Mouse (Mus musculus) cortical plate, adult 2 months (tissue): ENCODE data around the gene Hes7. TPM values are rescaled to one million over a fixed set of nuclear protein-coding genes. Genes with fewer than 3 reads are reported as not detected.

Source experiments
- H3K27ac ChIP-seq: fragments of 200-500 bp; 2 replicates; pipeline ENCODE4 v1.5.1; 2012; ENCODE audit warnings: low read length, control low read depth, inconsistent platforms; ENCODE audit not compliant: insufficient read depth
- H3K4me1 ChIP-seq: fragments of 200-500 bp; 2 replicates; pipeline ENCODE4 v1.6.1; 2011; ENCODE audit warnings: low read length; ENCODE audit not compliant: control insufficient read depth, insufficient read depth
- H3K4me3 ChIP-seq: fragments of 200-500 bp; 2 replicates; pipeline ENCODE4 v1.5.1; 2011; ENCODE audit warnings: mild to moderate bottlenecking, low read length, control low read depth; ENCODE audit not compliant: insufficient read depth
- CTCF ChIP-seq: fragments of 200-500 bp; IDR thresholded peaks from 2 replicates; pipeline ENCODE4 v1.5.1; 2011; ENCODE audit warnings: mild to moderate bottlenecking, control low read depth, low read length; ENCODE audit not compliant: insufficient read depth; ENCODE audit errors: extremely low read depth
- POLR2A ChIP-seq: fragments of 200-500 bp; IDR thresholded peaks from 2 replicates; pipeline ENCODE4 v1.6.1; 2011; ENCODE audit warnings: mild to moderate bottlenecking, low read length, control low read depth; ENCODE audit not compliant: insufficient read depth; ENCODE audit errors: extremely low read depth
- polyA plus RNA-seq: library from polyadenylated mRNA; depleted of rRNA; stranded (reverse); fragments of >200 nt; gene quantifications from 2 replicates; pipeline ENCODE4 v1.2.3, GENCODE M21; 2012

The Hes7 gene
- polyA plus RNA-seq, 1 experiment, result 0.50 TPM

DNA sequence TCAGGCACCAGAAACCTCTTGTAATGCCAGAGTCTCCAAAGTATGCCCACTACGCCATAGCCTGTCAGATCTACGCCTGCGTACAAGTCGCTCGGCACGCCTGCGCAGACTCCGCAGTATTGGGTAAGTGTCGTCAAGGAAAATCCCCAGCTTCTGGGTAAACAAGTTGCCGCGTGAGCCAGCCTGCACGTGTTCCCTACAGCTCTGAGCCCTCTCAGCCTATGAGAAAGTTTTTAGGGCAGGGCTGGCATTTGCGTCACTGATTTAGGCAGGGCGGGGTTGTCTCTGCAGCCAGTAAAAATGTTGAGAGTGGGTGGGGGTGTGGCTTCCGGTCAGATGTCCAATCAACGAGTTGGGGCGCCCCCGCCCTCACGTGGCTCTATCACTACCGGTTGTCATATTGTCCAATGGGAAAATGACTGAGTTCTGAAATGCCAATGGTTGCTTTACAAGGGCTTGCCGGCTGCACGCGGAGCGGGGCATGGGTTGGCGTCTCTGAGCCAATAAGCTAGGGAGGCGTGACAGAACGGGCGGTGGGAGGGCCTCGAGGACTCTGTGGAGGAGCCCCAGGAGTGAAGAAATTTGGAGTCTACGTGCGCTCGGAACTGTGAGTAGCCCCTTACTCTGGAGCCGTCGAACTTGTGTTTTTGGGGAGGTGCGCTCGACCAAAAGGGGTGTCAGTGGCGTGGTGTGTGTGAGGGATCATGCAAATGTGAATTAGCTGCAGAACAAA is 25.3 kb upstream of the Hes7 start, which contains the start of gene Per1:
Gene Per1, plus strand, starts transcription at position 521 of the 733 bp plus-strand sequence.
- peak; percentile 98 for TF ChIP-seq POLR2A
- no peak for TF ChIP-seq CTCF
- H3K4me3 ChIP-seq, result peak within 1 kb of the TSS; percentile 68
- H3K4me1 ChIP-seq, result peaks cover 2% of the 10 kb centered on the region; the same call in 1 of the 2 replicates
- peak within 1 kb of the TSS; percentile 98 for H3K27ac ChIP-seq

GRCm38 (mm10) chr11:69095511-69096231 is 24.5 kb upstream of the Hes7 start:
- H3K4me1 ChIP-seq, result peaks cover 2% of the 10 kb centered on the region
- peak overlapping the region; percentile 68 for H3K4me3 ChIP-seq

DNA sequence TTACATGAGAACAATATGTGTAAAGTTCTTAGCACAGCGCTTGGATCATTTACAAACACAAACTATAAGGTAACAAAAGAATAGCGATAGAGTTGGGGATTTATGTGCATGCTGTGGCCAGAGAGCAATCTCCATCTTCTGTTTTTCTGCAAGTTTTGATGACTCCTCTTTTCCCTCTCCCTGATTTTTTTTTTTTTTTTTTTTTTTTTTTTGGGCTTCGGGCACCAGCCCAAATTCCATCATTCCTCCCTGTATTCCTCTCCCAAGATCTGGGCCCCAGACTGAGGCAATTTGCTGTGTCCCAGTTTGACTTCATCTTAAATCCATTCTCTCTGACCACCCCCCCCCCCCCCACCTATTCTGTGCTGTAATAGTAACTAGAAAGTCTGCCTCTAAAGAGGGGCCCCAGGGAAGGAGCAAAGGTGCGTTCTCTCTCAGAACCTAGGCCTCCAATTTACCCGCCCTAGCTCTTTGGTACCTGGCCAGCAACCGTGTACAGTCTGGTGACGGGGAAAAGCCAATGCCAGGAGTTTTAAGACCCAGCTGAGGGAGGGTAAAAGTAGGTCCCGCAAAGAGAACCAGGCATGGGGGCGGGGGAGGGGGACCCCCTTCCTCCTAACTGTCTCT is 23.7 kb upstream of the Hes7 start:
- Histone ChIP-seq H3K27ac (peak overlapping the region; percentile 98), H3K4me1 (peaks cover 4% of the 10 kb centered on the region), H3K4me3 (peak overlapping the region; percentile 68)
- TF ChIP-seq CTCF (no peak), POLR2A (no peak)

More at GRCm38 (mm10) chr11:69095511-69096231, 24.5 kb upstream of the Hes7 start:
- H3K27ac ChIP-seq, result peak overlapping the region; percentile 98
- TF ChIP-seq POLR2A (no peak), CTCF (no peak)

DNA sequence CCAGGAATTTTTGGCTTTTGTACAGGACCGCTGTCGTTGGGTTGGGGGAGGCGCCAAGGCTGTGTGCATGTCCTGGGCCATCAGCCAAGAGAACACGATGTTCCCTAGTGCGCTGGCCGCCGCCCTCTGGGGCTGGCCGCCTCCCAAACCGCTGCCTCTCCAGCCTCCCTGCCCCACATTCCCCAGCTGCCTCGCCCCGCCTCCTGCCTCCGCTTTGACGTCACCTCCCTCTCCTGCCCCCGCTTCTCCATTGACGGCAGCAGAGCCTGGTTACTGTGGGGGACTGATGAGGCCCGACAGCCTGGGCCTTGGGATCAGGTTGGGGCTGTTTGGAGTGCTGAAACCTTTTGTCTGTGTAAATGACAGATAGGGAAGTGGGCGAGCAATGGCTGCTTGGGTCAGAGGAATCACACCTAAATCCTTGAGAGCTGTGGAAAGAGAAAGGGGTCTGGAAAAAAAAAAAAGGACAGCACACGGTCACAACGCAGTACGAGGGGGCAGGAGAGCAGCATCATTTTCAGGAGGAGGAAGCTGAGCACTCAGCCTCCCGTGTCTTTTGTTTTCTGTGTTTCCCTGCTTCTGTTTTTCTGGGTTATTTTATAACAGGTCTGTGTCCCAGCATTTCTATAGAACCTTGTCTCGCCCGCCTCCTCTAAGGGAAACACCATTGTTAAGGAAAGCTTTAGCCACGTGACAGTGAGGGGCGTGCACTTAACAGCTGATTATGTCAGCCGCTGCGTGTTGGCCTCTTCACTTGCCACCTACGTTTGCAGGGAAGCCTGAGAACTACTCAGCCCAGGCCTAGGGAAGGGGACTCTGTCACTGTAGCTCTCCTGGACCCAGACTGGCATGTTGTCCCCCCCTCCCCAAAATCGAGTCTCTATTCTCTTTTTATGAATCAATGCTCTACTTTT is 23.0 kb upstream of the Hes7 start:
- Histone ChIP-seq H3K27ac (peak overlapping the region; percentile 98), H3K4me3 (peak overlapping the region; percentile 68), H3K4me1 (peaks cover 4% of the 10 kb centered on the region)
- TF ChIP-seq CTCF (no peak), POLR2A (peak; percentile 87)

- H3K4me3 ChIP-seq, result peak overlapping the region; percentile 68
- peaks cover 4% of the 10 kb centered on the region for H3K4me1 ChIP-seq
- H3K27ac ChIP-seq, result peak overlapping the region; percentile 98
- TF ChIP-seq POLR2A (no peak), CTCF (no peak)
Observed at GRCm38 (mm10) chr11:69098039-69098761, 22.0 kb upstream of the Hes7 start.

DNA sequence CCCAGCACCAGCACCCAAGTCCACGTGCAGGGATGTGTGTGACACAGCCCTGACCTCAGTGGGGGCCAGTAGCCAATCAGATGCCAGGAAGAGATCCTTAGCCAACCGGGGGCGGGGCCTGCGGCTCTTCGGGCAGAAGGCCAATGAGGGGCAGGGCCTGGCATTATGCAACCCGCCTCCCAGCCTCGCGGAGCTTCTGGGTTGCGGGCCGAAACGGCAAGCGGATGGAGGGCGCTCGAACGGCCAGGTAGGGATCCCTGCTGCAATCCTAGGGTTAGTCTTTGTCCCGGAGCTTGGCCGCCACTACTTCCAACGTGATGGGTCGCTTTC is 21.5 kb upstream of the Hes7 start:
- Histone ChIP-seq H3K4me1 (peaks cover 4% of the 10 kb centered on the region), H3K4me3 (peak overlapping the region; percentile 68), H3K27ac (peak overlapping the region; percentile 98)
- TF ChIP-seq POLR2A (peak; percentile 84), CTCF (no peak)

DNA sequence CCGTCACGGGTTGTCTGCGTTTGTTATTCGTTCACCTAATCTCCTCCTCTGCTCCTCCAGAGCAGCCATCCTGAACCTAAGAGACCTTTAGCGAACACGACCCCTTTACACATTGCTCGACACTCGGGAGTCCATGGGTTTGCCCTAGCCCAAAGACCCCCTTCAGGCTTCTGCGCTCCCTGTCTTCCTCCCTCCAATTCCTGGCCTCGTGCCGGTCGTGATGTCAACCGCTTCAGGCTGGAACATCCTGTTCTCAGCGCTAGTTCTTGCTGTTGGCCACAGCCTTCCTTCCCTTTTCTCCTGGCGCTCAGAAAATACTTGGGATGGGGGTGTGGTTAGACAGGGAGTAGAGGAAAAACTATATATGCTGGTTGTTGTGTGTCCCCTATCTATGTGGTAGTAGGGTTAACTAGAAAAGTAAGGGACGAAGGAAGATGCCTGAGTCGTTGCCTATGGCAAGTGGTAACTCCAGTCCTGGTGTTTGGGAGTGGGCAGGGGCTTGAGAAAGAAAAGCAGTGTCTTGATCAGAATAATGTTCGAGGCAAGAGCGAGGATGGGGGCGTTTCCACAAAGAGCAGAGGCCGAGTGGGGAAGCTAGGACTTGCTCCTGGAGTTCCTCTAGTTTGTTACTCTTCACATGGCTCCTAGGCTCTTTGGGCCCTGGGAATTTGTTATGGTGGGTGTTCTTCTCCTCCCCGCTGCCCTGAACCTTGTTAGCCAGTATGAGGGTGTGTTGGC is 20.9 kb upstream of the Hes7 start:
- H3K27ac ChIP-seq, result peak overlapping the region; percentile 86
- H3K4me3 ChIP-seq, result peak overlapping the region; percentile 68
- TF ChIP-seq CTCF (no peak), POLR2A (no peak)
- H3K4me1 ChIP-seq, result peaks cover 4% of the 10 kb centered on the region

DNA sequence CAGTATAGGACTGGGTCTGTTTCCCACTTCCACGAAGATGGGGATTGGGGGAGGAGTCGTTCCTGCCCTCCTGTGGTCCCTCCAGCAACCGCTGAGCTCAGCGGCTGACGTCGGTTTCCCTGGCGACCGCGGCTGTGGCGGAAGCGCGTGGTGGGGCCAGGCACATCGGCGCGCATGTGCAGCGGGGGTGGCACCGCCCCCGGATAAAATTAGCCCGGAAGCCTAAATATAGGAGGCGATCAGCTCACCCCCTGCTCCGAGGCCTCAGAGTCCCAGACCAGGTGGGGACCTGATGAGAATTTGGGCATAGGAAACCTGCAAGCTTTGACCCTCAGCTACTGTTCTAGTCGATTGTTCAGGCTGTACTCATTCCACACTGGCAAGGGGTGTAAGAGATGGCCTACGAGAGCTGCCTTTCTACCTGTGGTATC is 20.3 kb upstream of the Hes7 start:
- peak overlapping the region; percentile 86 for H3K27ac ChIP-seq
- peaks cover 4% of the 10 kb centered on the region for H3K4me1 ChIP-seq
- TF ChIP-seq POLR2A, result peak; percentile 93
- TF ChIP-seq CTCF, result no peak
- peak overlapping the region; percentile 68 for H3K4me3 ChIP-seq
